Mouse (Mus musculus) midbrain, embryonic 14.5 days (tissue): ENCODE measurements at regions not wholly inside any gene's neighbourhood (a gene's known extent, or its start where the extent isn't known, plus 50 kb on each side); places are given as distances from the start of the nearest gene placed in this dataset.

ENCODE experiments used
- ATAC-seq: fragments of 200-750 bp; cut with Nextera tagmentation; 2 replicates; pipeline ENCODE4 v1.8.0; 2017; ENCODE audit warnings: moderate number of reproducible peaks, moderate library complexity; ENCODE audit not compliant: low FRiP score, low TSS enrichment
- DNase-seq: peaks from one replicate; pipeline ENCODE4 v3.0.0-alpha.2; 2015
- H3K27ac ChIP-seq: fragments of 300-500 bp; sonication (generic); replicated peaks from 2 replicates; pipeline ENCODE4 v1.5.1; 2014; ENCODE audit warnings: mild to moderate bottlenecking, low read depth, low read length, moderate library complexity
- H3K27me3 ChIP-seq: fragments of 300-500 bp; sonication (generic); 2 replicates; pipeline ENCODE4 v1.6.1; 2014; ENCODE audit warnings: low read length, control low read depth, mixed read lengths; ENCODE audit not compliant: control insufficient read depth, insufficient read depth
- H3K36me3 ChIP-seq: fragments of 300-500 bp; sonication (generic); 2 replicates; pipeline ENCODE4 v1.6.1; 2014; ENCODE audit warnings: low read length, control low read depth; ENCODE audit not compliant: control insufficient read depth, insufficient read depth
- H3K4me1 ChIP-seq: fragments of 300-500 bp; sonication (generic); 2 replicates; pipeline ENCODE4 v1.6.1; 2014; ENCODE audit warnings: mild to moderate bottlenecking, antibody characterized with exemption, low read length, control low read depth; ENCODE audit not compliant: control insufficient read depth, insufficient read depth
- H3K4me2 ChIP-seq: fragments of 300-500 bp; sonication (generic); 2 replicates; pipeline ENCODE4 v1.6.1; 2014; ENCODE audit warnings: mild to moderate bottlenecking, low read length, moderate library complexity
- H3K4me3 ChIP-seq: fragments of 300-500 bp; sonication (generic); replicated peaks from 2 replicates; pipeline ENCODE4 v1.5.1; 2014; ENCODE audit warnings: low read depth, low read length
- H3K9ac ChIP-seq: fragments of 300-500 bp; sonication (generic); replicated peaks from 2 replicates; pipeline ENCODE4 v1.6.1; 2014; ENCODE audit warnings: mild to moderate bottlenecking, low read length, moderate library complexity
- H3K9me3 ChIP-seq: fragments of 300-500 bp; sonication (generic); 2 replicates; pipeline ENCODE4 v1.6.1; 2016; ENCODE audit warnings: low read length, control low read depth, mixed read lengths; ENCODE audit not compliant: control insufficient read depth
- WGBS: fragments of 180-500 bp; shearing (Covaris S2); extraction: QIAGEN DNeasy Blood & Tissue Kit; methylation state at CpG from one replicate; pipeline ENCODE4 v1.1.7; 2014; 5-methylcytosine and 5-hydroxymethylcytosine counted together

DNA sequence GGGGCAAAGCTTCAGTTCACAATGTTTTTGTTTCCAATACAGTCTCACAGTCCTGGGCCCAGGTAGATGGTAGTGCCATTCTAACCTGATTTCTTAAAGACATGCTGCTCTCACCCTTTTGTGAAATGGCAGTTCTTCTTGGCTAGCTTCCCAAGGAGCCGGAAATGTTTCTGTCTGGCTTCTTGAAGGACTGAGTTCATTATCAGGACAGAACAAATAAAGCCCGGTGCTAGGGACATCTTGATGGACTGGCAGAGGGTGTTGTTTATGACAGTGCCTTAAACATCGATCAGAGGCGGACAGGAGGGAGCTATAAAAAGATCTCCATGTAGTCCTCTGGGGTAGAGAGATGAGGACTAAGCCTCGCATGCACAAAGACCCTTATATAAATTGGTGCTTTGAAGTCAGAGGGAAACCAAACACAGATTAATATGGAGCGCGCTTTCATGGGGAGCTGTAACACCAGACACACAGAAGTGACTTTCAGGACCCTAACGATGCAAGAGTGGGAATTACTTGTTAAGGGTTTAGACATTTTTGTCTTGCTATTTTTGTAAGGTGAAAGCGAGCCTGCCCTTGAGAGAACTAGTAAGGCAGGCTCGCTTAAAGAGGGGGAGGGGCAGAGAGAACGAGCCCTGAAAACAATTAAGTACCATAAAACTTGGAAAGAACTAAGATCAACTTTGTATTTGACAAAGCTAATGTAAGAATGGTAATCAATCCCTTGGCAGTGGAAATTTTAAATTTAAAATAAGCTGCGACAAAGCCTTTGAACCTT is 96.2 kb downstream of the Fzd1 start:
- H3K27me3 ChIP-seq = no peaks in the 10 kb centered on the region
- no peak overlapping the region for H3K4me3 ChIP-seq
- DNase-seq = no peak
- WGBS = 63% methylated on average over 12 of the region's 12 CpGs
- H3K9me3 ChIP-seq = 0 out of 2 replicates have a peak, but pooled peaks cover 5% of the 10 kb centered on the region
- H3K4me2 ChIP-seq = no peak overlapping the region
- H3K27ac ChIP-seq = no peak overlapping the region
- H3K9ac ChIP-seq = no peak overlapping the region
- H3K4me1 ChIP-seq = peaks cover 20% of the 10 kb centered on the region
- no peak for ATAC-seq
- H3K36me3 ChIP-seq = no peaks in the 10 kb centered on the region

GRCm38 (mm10) chr5:4657982-4658381 is 99.9 kb downstream of the Fzd1 start:
- Histone ChIP-seq H3K27ac (no peak overlapping the region), H3K27me3 (no peaks in the 10 kb centered on the region), H3K4me1 (peaks cover 6% of the 10 kb centered on the region), H3K36me3 (no peaks in the 10 kb centered on the region), H3K9ac (no peak overlapping the region), H3K9me3 (0 out of 2 replicates have a peak, but pooled peaks cover 5% of the 10 kb centered on the region), H3K4me3 (no peak overlapping the region), H3K4me2 (no peak overlapping the region)
- DNase-seq (no peak), ATAC-seq (no peak)
- WGBS = 40% methylated on average over 1 of the region's 1 CpGs

- Histone ChIP-seq H3K9ac (no peak overlapping the region), H3K4me1 (peaks cover 13% of the 10 kb centered on the region), H3K27ac (no peak overlapping the region), H3K27me3 (no peaks in the 10 kb centered on the region), H3K9me3 (0 out of 2 replicates have a peak, but pooled peaks cover 5% of the 10 kb centered on the region), H3K4me3 (no peak overlapping the region), H3K4me2 (no peak overlapping the region), H3K36me3 (no peaks in the 10 kb centered on the region)
- ATAC-seq (no peak), DNase-seq (no peak)
Observed at GRCm38 (mm10) chr5:4654186-4654585, 103.6 kb downstream of the Fzd1 start.

- Histone ChIP-seq H3K27ac (no peak overlapping the region), H3K4me1 (peaks cover 13% of the 10 kb centered on the region), H3K4me3 (no peak overlapping the region), H3K4me2 (no peak overlapping the region), H3K9ac (no peak overlapping the region), H3K27me3 (no peaks in the 10 kb centered on the region), H3K36me3 (no peaks in the 10 kb centered on the region), H3K9me3 (no peaks in the 10 kb centered on the region)
- peak; percentile 60 for ATAC-seq
- 31% methylated on average over 6 of the region's 6 CpGs for WGBS
- DNase-seq = peak; percentile 64
Observed at GRCm38 (mm10) chr5:4651167-4651955, 106.5 kb downstream of the Fzd1 start.

- Histone ChIP-seq H3K27me3 (no peaks in the 10 kb centered on the region), H3K9ac (no peak overlapping the region), H3K9me3 (no peaks in the 10 kb centered on the region), H3K4me3 (no peak overlapping the region), H3K4me1 (peaks cover 13% of the 10 kb centered on the region), H3K27ac (no peak overlapping the region), H3K36me3 (no peaks in the 10 kb centered on the region), H3K4me2 (no peak overlapping the region)
- DNase-seq (no peak), ATAC-seq (no peak)
- WGBS = 26% methylated on average over 3 of the region's 3 CpGs
Observed at GRCm38 (mm10) chr5:4650709-4651108, 107.1 kb downstream of the Fzd1 start.

DNA sequence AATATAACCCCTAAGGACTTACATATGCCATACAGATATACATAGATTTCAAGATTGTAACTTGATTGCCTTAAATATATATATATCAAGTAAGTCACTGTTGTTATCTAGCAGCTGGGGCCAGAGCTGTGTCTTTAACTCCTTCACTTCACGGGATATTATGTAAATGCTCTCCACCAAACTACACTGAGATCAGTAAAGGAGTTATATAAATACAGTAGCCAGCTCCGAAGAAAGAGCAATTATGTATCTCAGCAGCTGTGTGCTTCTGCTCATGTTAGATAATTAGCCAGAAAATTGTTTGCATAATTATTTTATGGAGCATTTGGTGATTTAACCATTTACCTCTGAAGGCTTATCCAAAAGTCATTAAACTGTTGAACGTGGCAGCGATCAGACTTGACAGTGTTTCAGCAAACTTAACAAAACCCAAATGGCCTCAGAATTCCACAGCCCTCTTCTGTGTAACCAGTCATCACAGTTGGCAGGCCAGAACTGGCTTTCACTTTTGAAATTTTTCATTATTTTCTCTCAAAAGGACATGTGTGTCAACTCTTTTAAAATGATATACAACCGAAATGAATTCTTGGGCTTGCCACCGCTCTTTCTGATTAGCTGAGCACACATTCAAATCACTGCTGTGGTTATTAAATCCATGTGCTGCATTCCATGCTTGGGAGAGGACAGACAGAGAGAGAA is 107.8 kb downstream of the Fzd1 start:
- no peak for DNase-seq
- H3K4me1 ChIP-seq = peaks cover 13% of the 10 kb centered on the region
- WGBS = 52% methylated on average over 6 of the region's 6 CpGs
- no peak overlapping the region for H3K4me3 ChIP-seq
- H3K27me3 ChIP-seq = no peaks in the 10 kb centered on the region
- H3K9me3 ChIP-seq = no peaks in the 10 kb centered on the region
- H3K27ac ChIP-seq = no peak overlapping the region
- no peak overlapping the region for H3K9ac ChIP-seq
- H3K4me2 ChIP-seq = no peak overlapping the region
- no peaks in the 10 kb centered on the region for H3K36me3 ChIP-seq
- ATAC-seq = no peak

DNA sequence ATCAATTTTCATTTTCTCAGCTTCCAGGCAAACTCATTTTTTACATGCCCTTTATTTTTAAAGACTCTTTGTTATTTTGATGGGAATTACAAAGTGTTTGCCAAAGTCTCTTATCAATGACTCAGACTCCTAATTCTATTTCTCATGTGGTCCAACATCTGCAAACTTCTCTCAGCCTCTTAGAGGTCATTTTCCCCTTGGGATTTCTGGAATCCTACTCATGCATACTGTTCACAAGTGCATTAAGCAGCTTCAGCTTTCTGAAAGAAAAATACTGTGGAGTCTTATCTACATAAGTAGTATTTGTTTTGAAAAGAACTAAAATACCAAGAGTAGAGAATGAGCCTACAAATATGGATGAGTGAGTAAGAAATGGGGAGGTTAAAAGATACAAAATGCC is 116.8 kb downstream of the Fzd1 start:
- Histone ChIP-seq H3K4me1 (0 out of 2 replicates have a peak, but pooled peaks cover 2% of the 10 kb centered on the region), H3K9me3 (no peaks in the 10 kb centered on the region), H3K27ac (no peak overlapping the region), H3K4me2 (no peak overlapping the region), H3K27me3 (no peaks in the 10 kb centered on the region), H3K36me3 (no peaks in the 10 kb centered on the region), H3K9ac (no peak overlapping the region), H3K4me3 (no peak overlapping the region)
- no peak for ATAC-seq
- DNase-seq = no peak

DNA sequence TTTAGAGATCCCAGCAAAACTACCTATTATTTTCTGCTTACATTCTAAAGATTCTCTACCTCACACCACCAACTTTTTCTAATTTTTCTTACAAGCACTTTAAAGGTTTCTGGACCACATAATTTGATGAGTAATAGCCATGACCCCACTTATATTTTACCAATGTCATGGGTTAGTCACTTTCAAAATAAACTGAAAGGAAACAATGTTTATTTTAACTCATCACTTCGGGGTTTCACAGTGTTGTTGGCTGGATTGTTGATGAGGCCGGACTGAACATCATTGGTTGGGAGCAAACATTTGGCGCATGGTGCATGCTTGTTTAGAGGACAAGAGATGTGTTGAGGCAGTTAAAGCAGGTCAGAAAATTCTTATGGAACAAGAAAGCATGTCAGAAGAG is 124.1 kb downstream of the Fzd1 start:
- WGBS = 92% methylated on average over 3 of the region's 3 CpGs
- Histone ChIP-seq H3K27ac (no peak overlapping the region), H3K4me1 (no peaks in the 10 kb centered on the region), H3K36me3 (no peaks in the 10 kb centered on the region), H3K4me3 (no peak overlapping the region), H3K4me2 (no peak overlapping the region), H3K27me3 (no peaks in the 10 kb centered on the region), H3K9me3 (no peaks in the 10 kb centered on the region), H3K9ac (no peak overlapping the region)
- ATAC-seq (no peak), DNase-seq (no peak)
